Mouse (Mus musculus): ENCODE measurements around the gene Sypl.

- TF ChIP-seq CTCF (IDR thresholded peaks at IDR 0.05; ENCODE audit: low read depth) (no peak), EP300 (optimal IDR thresholded peaks at IDR 0.05) (no peak)
These were observed 70.8 kb downstream of the Sypl start for GRCm38 (mm10) chr12:33024524-33024923.
